Mouse (Mus musculus) testis, adult 2 months (tissue): ENCODE results near the gene Omt2b. TPM values are rescaled to one million over a fixed set of nuclear protein-coding genes. Genes with fewer than 3 reads are reported as not detected.
A peak's percentile ranks its signal among the peaks of the same experiment; 100 is the strongest.
"Not testable (repeated sequence)": the region's sequence is repeated elsewhere in the genome, so short reads cannot be mapped to it uniquely, and the experiment has no call there.

ENCODE experiments used
- H3K27ac ChIP-seq: fragments of 200-500 bp; 2 replicates; pipeline ENCODE4 v1.5.1; 2012; ENCODE audit warnings: low read depth, low read length; ENCODE audit not compliant: control insufficient read depth, insufficient read depth
- H3K27me3 ChIP-seq: fragments of 200-500 bp; 2 replicates; pipeline ENCODE4 v1.6.1; 2012; ENCODE audit warnings: mild to moderate bottlenecking, low read length, moderate library complexity; ENCODE audit not compliant: control insufficient read depth, insufficient read depth
- H3K36me3 ChIP-seq: fragments of 200-500 bp; 2 replicates; pipeline ENCODE4 v1.6.1; 2012; ENCODE audit warnings: mild to moderate bottlenecking, low read length; ENCODE audit not compliant: control insufficient read depth, insufficient read depth
- H3K4me1 ChIP-seq: fragments of 200-500 bp; 2 replicates; pipeline ENCODE4 v1.6.1; 2012; ENCODE audit warnings: low read length; ENCODE audit not compliant: control insufficient read depth, insufficient read depth
- H3K4me3 ChIP-seq: fragments of 200-500 bp; 2 replicates; pipeline ENCODE4 v1.5.1; 2012; ENCODE audit warnings: low read depth, mild to moderate bottlenecking, low read length, moderate library complexity, mixed read lengths; ENCODE audit not compliant: control insufficient read depth
- CTCF ChIP-seq: fragments of 200-500 bp; IDR thresholded peaks from 2 replicates; pipeline ENCODE4 v1.5.1; 2012; ENCODE audit warnings: low read depth, mild to moderate bottlenecking, inconsistent platforms, low read length, moderate library complexity; ENCODE audit not compliant: control insufficient read depth, insufficient read depth, insufficient replicate concordance
- POLR2A ChIP-seq: fragments of 200-500 bp; IDR thresholded peaks from 2 replicates; pipeline ENCODE4 v1.6.1; 2012; ENCODE audit warnings: low read depth, mild to moderate bottlenecking, inconsistent platforms, low read length, moderate library complexity; ENCODE audit not compliant: control insufficient read depth
- polyA plus RNA-seq: library from polyadenylated mRNA; depleted of rRNA; stranded (reverse); fragments of >200 nt; gene quantifications from 2 replicates; pipeline ENCODE4 v1.2.3, GENCODE M21; 2012; rRNA removed

Gene Omt2b
- not detected in 2 replicates for polyA plus RNA-seq

DNA sequence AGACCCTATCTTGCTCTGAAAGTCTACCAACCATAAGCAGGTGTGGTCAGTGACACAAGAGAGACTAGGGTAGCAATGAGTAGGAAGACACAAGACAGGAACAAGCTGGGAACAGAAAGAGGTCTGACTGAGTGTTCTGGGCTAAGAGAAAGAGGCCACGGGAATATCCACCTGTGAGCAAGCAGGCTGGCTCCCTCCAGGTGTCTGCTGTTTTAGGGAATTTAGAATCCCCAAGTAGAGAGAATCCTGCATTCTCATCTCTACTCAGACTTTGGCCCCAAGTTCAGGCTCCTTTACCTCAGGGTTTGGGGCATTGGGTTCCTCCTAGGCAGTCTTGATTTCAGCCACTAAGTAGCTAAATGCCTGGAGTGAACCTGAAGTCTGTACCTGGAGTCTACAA lies at the start of gene Omt2b:
Gene Omt2b, plus strand, starts transcription at position 301 of the 400 bp plus-strand sequence.
- not testable (repeated sequence) for H3K27ac ChIP-seq, H3K27me3 ChIP-seq, H3K4me3 ChIP-seq, H3K36me3 ChIP-seq, H3K4me1 ChIP-seq

- H3K36me3 ChIP-seq, H3K4me3 ChIP-seq, H3K4me1 ChIP-seq, H3K27ac ChIP-seq, H3K27me3 ChIP-seq: not testable (repeated sequence)
These were observed 45.2 kb upstream of the Omt2b start for GRCm38 (mm10) chr9:78282002-78282711.

- H3K27ac ChIP-seq, H3K4me3 ChIP-seq, H3K4me1 ChIP-seq, H3K27me3 ChIP-seq, H3K36me3 ChIP-seq: not testable (repeated sequence)
These were observed 38.3 kb upstream of the Omt2b start for GRCm38 (mm10) chr9:78289063-78289462.

- not testable (repeated sequence) for H3K27ac ChIP-seq
These were observed 37.7 kb upstream of the Omt2b start, which contains the start of gene Gm10639 for GRCm38 (mm10) chr9:78289723-78290122. Gene Gm10639 (plus strand): TSS chr9:78289923.

GRCm38 (mm10) chr9:78292462-78292861 lies 34.9 kb upstream of the Omt2b start:
- H3K27me3 ChIP-seq, H3K27ac ChIP-seq, H3K4me3 ChIP-seq, H3K4me1 ChIP-seq, H3K36me3 ChIP-seq: not testable (repeated sequence)

More at GRCm38 (mm10) chr9:78289723-78290122, 37.7 kb upstream of the Omt2b start, which contains the start of gene Gm10639:
- H3K36me3 ChIP-seq, H3K27me3 ChIP-seq, H3K4me1 ChIP-seq, H3K4me3 ChIP-seq: not testable (repeated sequence)

DNA sequence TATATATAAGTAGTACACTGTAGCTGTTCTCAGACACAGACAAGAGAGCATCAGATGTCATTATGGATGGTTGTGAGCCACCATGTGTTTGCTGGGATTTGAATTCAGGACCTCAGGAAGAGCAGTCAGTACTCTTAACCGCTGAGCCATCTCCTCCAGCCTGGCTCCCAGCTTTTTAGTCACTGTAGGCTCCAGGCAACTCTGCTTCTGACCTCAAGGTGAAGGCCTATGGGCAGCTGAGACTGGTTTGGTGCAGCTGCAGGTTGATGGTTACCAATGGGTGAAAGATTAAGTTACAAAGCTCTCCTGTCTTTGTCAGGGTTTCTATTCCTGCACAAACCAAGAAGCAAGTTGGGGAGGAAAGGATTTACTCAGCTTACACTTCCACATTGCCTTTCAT lies 33.7 kb upstream of the Omt2b start:
- not testable (repeated sequence) for H3K27ac ChIP-seq, H3K36me3 ChIP-seq, H3K4me3 ChIP-seq, H3K4me1 ChIP-seq, H3K27me3 ChIP-seq

GRCm38 (mm10) chr9:78294781-78295180 lies 32.6 kb upstream of the Omt2b start:
- H3K27ac ChIP-seq, H3K4me1 ChIP-seq, H3K4me3 ChIP-seq, H3K36me3 ChIP-seq, H3K27me3 ChIP-seq: not testable (repeated sequence)

GRCm38 (mm10) chr9:78296089-78296488 lies 31.3 kb upstream of the Omt2b start:
- H3K4me1 ChIP-seq, H3K27ac ChIP-seq, H3K4me3 ChIP-seq, H3K27me3 ChIP-seq, H3K36me3 ChIP-seq: not testable (repeated sequence)
- TF ChIP-seq CTCF: peak; percentile 72; the same call in 1 of the 2 replicates

- Histone ChIP-seq H3K4me1 (no peaks in the 10 kb centered on the region), H3K27me3 (no peaks in the 10 kb centered on the region), H3K27ac (no peak overlapping the region), H3K4me3 (no peak overlapping the region), H3K36me3 (no peaks in the 10 kb centered on the region)
- TF ChIP-seq CTCF: no peak
- TF ChIP-seq POLR2A: no peak
These were observed 29.2 kb upstream of the Omt2b start for GRCm38 (mm10) chr9:78298232-78298631.

- not testable (repeated sequence) for H3K27me3 ChIP-seq, H3K36me3 ChIP-seq, H3K27ac ChIP-seq, H3K4me1 ChIP-seq, H3K4me3 ChIP-seq
These were observed 28.2 kb upstream of the Omt2b start for GRCm38 (mm10) chr9:78299143-78299542.

DNA sequence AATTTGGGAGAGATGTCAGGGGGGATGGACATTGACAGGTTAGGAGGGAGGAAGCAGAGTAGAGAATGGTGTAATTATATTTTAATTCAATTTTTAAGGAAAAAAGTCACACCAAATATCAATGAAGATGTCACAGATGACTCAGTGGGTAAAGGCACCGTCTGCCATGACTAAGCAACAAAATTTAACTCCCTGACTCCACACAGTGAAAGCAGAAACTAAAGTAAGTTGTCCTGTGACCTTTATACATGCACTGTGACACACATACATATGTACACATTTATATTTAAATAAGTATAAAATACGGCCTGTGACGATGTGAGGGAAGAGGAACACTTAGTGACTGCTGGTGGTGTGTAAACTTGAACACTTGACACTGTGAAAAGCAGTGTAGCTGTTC lies 19.3 kb upstream of the Omt2b start:
- H3K36me3 ChIP-seq, H3K4me3 ChIP-seq: not testable (repeated sequence)

More for the DNA sequence above, 19.3 kb upstream of the Omt2b start:
- H3K27me3 ChIP-seq, H3K4me1 ChIP-seq, H3K27ac ChIP-seq: not testable (repeated sequence)
